Mouse (Mus musculus) ES-E14 (cell line): ENCODE results near the gene Sulf2.

Source experiments
- CHD2 ChIP-seq: IDR thresholded peaks from 2 replicates; pipeline ENCODE4 v1.6.1; 2014; ENCODE audit warnings: mild to moderate bottlenecking, low read depth, low read length, inconsistent platforms
- HCFC1 ChIP-seq: IDR thresholded peaks from 2 replicates; pipeline ENCODE4 v1.6.1; 2012; ENCODE audit warnings: low read length, inconsistent platforms, borderline replicate concordance; ENCODE audit not compliant: insufficient read depth
- MAFK ChIP-seq: IDR thresholded peaks from 2 replicates; pipeline ENCODE4 v1.6.1; 2014; ENCODE audit warnings: mild to moderate bottlenecking, low read depth, low read length, inconsistent platforms; ENCODE audit not compliant: insufficient read depth
- ZC3H11A ChIP-seq: IDR thresholded peaks from 2 replicates; pipeline ENCODE4 v1.6.1; 2012; ENCODE audit warnings: low read depth, mild to moderate bottlenecking, inconsistent platforms, low read length, borderline replicate concordance
- ZNF384 ChIP-seq: IDR thresholded peaks from 2 replicates; pipeline ENCODE4 v1.6.1; 2012; ENCODE audit warnings: low read depth, low read length, inconsistent platforms

- TF ChIP-seq CHD2 = no peak
- TF ChIP-seq MAFK = no peak
- no peak for TF ChIP-seq ZNF384
- TF ChIP-seq HCFC1 = no peak
- no peak for TF ChIP-seq ZC3H11A
Observed at GRCm38 (mm10) chr2:166204174-166204573, 48.7 kb upstream of the Sulf2 start.
